Mouse (Mus musculus): ENCODE results near the gene Sirt1.

- TF ChIP-seq POLR2A (IDR thresholded peaks at IDR 0.05; ENCODE audit: low read depth, low read length) (no peak), CTCF (IDR thresholded peaks at IDR 0.05; ENCODE audit: extremely low read depth, insufficient read length, insufficient replicate concordance, low read depth, low read length) (no peak)
These were observed 109.1 kb downstream of the Sirt1 start for GRCm38 (mm10) chr10:63272401-63272800.

Measured in small intestine, adult 2 months (tissue).